Mouse (Mus musculus) bone marrow, adult 2 months (tissue): ENCODE results near the gene Spns2.

Source experiments
- CTCF ChIP-seq: fragments of 200-500 bp; IDR thresholded peaks from 2 replicates; pipeline ENCODE4 v1.5.1; 2011; ENCODE audit warnings: low read length, control low read depth; ENCODE audit not compliant: control insufficient read depth, insufficient read depth
- POLR2A ChIP-seq: fragments of 200-500 bp; IDR thresholded peaks from 2 replicates; pipeline ENCODE4 v1.6.1; 2011; ENCODE audit warnings: low read depth, mild to moderate bottlenecking, control low read depth, low read length, borderline replicate concordance; ENCODE audit not compliant: control insufficient read depth

GRCm38 (mm10) chr11:72458502-72458901 lies 31.2 kb downstream of the Spns2 start:
- TF ChIP-seq CTCF: no peak
- TF ChIP-seq POLR2A: no peak
